Mouse (Mus musculus): ENCODE results near the gene Neurl4.
A peak's percentile ranks its signal among the peaks of the same experiment; 100 is the strongest.
"Not testable (repeated sequence)": the region's sequence is repeated elsewhere in the genome, so short reads cannot be mapped to it uniquely, and the experiment has no call there.

Gene Neurl4

DNA sequence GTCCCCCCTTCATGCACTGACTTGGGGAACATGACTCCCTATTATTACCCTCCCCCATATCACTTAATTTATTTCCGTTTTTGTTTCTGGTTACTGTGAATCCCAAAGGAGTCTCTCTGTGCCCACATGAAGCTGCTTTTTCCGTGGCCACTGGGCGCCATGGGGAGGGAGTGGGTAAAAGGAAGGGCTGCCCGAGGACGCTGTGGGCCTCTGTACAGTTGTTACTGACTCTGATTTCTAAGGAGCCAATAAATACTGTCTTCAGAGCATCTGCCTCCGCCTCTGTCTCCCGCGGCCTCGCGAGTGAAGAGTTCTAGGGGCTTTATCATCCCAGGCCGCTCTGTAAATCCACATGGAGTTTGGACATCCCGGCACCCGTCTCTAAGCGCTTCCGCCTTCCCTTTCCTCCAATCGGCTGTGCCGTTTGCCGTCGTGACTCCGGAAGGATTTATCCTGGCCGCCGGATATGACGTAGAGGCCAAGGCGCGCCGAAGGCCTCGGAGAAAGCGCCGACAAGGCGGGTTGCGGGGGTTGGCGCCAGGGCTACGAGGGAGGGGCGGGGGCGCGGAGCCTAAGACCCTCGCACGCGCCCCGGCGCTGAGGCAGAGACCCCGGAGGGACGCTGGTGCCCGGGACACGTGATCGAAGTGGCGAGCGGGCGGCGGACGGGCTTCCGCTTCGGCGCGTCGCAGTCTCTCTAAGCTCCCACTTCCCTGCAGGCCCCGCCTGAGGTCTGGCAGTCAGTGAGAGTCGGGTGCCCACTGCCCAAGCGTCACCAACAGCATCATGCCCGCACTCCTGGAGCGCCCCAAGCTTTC is 12.9 kb downstream of the Neurl4 start, which contains the start of gene Gps2:
Gps2 (plus strand) TSS at position 335 of the 818 bp plus-strand sequence.
- peak; percentile 97 for DNase-seq (ENCODE audit: low spot score)

DNA sequence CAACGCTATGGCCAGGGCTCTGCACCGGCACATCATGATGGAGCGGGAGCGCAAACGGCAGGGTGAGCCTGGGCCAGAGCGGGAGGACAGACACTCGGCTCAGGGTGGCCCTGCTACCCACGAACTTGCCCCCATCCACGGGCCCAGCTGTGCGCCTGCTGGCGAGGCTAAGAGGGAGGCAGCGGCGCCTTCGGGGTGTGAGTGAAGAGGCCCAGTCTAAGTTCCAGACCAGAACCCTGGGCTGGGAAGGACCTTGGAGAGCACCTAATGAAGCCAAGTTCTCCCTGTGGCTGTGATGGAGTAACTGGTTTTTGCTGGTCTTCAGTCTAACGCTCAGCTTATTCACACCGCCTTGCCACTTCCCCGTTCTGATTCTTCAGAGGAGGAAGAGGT is 13.5 kb downstream of the Neurl4 start:
- DNase-seq (ENCODE audit: low spot score), result peak; percentile 48

DNA sequence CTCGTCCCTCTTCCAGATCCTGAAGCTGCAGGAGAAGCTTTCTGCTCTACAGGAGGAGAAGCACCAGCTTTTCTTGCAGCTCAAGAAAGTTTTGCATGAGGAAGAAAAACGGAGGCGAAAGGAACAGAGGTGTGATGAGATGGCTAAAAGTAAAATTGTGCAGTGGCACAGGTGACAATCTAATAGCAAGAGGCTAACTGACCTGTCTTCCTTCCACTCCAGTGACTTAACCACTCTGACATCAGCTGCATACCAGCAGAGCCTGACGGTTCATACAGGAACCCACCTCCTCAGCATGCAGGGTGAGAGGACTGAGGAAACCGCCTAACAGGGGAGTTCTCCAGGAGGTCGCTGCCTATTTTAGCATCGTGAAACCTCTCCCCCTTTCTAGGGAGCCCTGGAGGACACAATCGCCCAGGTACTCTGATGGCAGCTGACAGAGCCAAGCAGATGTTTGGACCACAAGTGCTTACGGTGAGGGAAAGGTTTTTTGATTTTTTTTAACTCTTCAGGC is 14.1 kb downstream of the Neurl4 start:
- DNase-seq (ENCODE audit: low spot score), result no peak

DNA sequence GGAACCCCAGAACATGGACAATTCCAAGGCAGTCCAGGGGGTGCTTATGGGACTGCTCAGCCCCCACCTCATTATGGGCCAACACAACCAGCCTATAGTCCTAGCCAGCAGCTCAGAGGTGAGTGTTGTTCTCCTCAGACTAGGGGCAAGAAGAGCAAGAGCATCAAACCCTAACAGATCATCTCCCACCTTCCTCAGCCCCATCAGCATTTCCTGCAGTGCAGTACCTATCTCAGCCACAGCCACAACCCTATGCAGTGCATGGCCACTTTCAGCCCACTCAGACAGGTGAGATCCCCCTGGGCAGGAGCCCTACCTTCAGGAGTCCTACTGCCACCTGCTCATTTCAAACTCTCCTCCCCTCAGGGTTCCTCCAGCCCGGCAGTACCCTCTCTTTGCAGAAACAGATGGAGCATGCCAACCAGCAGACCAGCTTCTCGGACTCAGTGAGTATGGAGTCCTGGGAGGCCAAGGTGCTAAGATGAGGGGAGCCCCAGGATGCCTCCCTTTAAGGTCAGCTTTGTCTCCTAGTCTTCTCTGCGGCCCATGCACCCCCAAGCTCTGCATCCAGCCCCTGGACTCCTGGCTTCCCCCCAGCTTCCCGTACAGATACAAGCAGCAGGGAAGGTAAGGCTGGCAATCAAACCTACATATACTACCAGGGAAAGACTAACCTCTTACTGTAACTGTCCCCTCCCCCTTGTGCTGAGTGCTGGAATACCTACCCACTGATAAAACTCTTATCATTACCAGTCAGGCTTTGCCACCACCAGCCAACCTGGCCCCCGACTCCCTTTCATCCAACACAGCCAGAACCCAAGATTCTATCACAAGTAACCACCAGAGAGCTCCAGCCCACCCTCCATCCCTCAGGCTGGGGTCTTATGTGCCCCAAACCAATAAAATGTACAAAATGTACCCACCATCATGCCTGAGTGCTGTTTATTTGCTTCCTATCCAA is 15.1 kb downstream of the Neurl4 start:
- DNase-seq (ENCODE audit: low spot score), result no peak

DNA sequence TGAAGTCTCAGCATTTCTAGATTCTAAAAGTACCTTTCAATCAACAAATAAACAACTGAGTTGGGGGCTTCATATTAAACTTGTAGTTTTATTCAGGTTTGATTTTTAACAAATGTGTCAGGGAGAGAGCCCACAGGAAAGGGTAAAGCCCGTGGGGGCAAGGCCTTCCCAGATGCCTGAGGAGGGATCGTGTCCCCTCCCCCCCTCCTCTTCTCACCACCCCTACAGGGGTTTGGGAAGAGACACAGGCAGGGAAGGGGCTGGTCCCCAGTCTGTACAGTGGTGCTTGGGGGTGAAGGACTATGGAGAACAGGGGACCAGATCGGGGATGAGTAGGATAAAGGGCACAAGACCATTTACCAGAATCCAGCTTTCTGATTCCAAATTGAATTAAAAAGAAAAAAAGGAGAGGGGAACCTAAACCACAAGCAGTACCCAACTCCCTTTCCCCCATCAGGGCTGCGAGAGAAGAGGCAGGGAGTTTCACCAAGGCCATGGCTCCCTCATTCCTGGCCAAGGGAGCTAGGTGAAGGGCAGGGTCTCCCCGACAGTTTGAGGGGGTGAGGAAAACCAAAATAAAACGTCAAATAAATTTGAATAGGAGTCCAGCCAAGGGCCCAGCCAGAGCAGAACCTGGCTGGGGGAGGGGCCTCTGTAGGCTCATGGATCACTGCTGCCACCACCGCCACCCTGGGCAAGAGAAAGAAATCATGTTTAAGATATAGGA is 15.9 kb downstream of the Neurl4 start:
- not testable (repeated sequence) for DNase-seq (ENCODE audit: low spot score)

DNA sequence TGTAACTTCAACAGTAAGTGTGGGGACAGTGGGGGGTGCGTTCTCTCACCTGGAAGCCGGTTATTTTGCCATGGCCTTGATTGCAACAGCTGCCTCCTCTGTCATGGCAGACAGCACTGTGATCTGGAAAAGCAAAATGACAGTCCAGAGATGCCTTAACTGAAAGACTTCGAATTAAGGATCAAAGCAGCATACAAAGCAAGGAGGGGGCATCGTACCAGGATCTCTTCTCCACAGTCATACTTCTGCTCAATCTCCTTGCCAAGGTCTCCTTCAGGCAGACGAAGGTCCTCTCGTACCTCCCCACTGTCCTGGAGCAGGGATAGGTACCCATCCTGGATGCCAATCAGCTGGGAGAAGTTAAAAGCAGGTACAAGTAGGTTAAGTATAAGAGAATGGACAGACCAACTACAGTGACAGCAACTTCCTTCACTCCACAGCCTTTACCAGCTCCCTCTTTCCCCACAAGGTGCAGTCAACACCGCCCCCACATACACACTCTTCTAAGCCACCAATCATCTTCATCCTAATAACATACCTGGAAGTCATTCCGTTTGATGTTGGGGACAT is 16.6 kb downstream of the Neurl4 start:
- DNase-seq (ENCODE audit: low spot score), result no peak

DNA sequence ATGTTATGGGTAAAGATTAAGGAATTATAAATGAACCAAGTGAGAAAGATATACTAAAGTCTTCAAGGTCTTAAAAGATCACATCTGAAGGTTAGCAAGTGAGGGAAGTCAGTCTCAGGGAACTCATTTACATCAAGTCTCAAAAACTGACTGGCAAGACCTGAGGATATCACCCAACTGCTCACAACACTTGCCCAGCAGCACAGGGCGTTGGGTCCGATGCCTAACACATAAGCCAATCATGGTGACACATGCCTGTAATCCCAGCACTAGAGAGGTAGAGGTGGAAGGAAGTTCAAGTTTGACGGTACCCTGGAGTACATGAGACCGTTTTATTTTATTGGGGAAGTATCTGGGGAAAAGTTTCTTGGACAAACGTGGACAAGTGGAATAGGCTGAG is 17.2 kb downstream of the Neurl4 start:
- DNase-seq (ENCODE audit: low spot score), result no peak

DNA sequence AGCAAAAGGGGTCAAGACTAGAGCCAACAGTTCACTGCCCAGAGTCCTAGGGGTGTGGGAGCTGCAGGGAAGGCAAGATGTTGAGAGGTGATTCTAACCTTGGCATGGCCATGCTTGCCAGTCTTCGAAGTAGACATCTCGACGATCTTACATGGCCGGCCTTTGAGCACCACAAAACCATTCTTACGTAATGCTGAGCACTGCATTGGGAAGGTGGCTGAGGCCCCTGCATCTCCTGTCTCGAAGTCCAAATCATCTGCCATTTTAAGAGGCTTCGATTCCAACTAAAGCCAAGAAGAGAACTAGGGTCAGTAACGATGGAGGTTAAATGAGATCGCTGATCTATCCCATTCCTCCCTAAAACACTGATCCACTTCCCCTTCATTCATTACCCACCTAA is 18.2 kb downstream of the Neurl4 start:
- DNase-seq (ENCODE audit: low spot score), result no peak

DNA sequence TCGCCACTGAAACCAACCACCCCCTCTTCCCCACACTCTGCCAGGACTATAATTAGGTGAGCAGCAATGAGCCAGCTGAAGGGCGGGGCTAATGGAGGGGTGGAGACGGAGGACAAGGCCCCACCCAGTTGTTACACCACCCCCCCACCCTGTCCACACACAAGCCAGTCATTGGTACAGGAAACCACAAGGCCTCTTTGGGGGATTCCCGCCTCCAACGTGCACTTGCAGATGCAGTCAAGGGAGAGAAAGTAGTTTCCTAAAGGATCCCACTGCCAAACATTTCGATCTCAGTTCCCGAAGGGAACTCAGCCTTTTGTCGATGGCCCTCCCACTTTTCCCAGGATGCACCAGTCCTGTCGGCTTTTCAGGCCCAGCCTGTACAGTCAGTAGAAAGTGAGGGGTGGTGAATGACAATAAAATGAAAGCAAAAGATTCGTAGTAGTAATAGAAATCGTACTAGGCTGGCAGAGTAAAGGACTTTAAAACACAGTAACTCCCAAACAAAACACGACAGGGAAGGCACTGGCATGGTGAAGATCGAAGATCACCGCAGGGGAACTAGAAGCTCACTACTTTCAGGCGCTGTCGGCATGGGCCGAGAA is 18.9 kb downstream of the Neurl4 start:
- DNase-seq (ENCODE audit: low spot score), result peak; percentile 81

DNA sequence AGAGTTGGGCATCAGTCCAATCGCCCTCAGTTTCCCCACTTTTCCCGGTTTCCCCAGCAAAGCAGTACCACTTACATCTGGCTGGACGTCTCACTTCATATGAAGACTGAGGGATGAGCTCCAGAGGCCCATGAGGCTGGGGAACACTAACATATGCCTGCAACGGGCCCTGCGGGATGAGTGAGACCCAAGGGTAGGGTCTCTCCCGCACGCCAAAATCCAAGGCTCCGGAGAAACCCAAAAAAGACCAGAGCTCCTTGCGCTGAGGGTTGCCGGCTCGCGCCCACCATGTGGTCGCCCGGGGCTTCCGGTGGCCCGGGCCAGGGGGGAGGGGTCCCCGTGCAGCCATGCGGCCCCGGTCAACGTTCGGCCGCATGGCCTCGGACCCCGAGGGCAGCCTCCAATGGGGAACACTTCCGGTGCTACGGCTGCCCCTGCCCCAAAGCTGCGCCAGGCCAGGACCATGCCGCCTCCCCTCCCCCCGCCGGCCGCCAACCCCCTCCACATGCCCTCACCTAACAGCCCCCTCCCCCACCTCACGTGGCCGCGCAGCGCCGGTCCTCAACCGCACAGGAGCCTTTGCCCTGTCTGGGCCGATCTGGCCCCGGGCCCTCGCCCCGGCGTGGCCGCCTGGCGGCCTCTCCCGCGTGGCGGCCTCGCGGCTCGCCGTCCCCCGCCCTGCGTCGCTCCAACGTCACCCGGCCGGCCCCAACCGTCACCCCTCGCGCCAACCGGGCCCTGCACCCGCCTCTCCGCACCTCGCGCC is 19.6 kb downstream of the Neurl4 start:
- DNase-seq (ENCODE audit: low spot score), result peak; percentile 62

DNA sequence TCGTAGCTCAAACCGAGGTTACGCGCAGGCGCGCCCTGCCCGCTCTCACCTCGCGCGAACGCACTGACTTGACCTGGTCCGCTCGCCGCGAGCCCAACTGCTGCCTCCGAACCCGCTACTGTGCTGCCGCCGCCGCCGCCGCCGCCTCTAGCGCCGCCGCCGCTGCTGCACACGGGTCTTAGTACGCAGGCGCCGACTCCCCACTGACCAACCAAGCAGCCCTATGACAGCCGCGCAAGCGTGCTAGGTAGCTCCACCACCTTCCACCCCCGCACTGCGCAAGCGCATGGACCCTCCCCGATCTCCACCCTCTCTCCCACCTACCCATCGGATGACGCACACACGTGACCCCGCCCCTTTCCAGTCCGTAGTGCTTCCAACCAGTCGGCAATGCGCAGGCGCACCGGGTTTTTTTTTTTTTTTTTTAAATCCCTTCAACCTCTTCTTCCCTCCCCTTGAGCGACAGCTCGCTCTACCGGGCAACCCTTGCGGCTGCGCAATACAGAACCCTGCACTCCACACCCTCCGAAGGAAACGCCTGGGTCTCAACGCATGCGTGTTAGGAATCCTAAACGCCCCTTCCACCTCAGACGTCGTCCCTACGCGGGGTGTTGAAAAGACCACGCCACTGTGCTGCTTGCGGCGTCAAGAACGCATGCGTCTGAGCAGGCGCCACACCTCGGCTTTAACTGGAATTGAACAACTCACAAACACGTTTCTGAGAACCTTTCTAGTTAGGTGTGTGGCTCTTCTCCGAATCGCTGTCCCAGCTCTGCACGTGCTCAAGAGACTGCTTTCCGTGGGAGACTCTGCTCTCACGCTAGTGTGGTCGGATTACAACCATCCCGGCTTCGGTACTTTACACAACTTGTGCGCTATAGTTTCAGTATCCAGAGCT is 20.5 kb downstream of the Neurl4 start, which contains the start of gene Eif5a:
Eif5a (minus strand) TSS at position 845 of the 898 bp plus-strand sequence.
- DNase-seq (ENCODE audit: low spot score), result peak; percentile 100

DNA sequence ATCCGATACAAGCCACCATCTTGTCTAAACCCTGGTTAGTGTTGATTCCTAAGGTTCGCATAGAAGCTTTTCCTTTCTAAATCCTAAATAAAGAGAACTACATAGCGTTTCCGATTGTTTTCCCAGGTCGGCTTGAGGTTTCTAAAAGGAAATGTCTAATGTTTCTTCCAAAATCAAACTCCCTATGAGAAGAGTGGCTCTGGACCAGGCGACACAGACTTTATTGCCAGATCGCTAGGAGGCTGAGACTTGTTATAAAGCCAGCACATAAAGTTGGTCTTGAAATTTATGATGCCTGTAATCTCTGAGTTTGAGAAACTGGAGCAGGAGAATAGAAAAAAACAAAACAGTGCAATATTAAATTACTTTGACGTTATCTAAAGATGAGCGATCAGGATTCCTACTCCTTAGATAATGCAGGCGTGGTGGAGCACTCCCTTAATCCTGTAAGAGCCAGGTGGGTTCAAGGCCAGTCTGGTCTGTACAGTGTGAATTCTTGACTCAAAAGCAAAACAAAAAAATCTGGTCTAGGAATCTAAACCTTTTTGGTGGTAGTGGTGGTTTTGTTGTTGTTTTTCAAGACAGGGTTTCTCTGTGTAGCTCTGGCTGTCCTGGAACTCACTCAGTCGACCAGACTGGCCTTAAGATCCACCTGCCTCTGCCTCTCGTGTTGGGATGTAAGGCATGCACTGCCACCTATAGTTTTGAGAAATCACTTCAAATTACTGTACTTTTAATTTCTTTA is 21.3 kb downstream of the Neurl4 start:
- peak; percentile 52 for DNase-seq (ENCODE audit: low spot score)

DNA sequence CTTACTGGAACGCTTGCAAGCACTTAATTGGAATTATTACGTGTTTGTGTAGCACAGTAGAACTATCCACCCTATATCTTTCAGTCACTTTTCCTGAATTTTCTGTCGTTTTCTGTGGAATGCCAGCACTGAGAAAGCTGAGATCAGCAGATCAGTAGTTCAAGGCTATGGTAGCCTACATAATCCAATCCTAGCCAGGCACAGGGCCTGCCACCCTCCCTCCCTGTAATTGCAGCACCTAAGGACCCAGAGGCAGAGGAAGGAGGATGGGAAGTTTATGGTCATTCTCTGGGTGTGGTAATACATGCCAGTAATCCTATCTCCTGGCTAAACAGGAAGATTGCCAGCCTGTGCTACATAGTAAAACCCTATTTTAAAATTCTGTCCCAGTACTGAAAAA is 21.9 kb downstream of the Neurl4 start:
- no peak for DNase-seq (ENCODE audit: low spot score)

DNA sequence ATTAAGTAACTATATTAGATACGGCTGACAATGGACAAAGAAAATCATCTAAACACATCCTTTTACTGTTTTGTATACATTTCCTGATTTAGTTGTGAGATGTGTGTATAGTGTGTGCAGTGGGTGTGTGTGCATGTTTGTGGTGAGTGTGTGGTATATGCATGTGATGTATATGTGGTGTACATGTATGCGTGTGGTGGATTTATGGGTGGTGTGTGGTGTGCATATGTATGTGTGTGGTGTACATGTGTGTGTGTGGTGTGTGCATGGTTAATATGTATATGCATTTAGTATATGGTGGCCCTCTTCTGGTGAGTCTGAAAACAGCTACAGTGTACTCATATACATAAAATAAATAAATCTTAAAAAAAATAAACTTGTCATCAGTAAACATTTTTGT is 26.6 kb downstream of the Neurl4 start:
- DNase-seq (ENCODE audit: low spot score), result no peak

DNA sequence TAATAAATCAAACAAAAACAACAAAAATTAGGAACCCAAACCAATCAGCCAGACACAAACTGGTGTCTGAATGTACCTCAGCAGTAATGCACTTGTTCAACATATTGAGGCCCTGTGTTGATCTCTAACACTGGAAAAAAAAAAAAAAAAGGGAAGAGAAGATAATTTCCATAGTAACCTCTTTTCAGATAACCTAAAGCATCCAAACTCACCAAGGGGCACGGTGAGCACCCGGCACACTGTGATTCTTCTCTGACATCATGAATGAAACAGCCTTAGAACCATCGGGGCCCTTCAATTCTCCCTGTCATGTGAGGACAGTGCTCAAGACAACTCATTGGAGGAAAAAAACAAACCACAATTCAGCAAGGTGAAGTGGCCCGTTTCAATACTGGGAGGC is 28.8 kb downstream of the Neurl4 start:
- no peak for DNase-seq (ENCODE audit: low spot score)

DNA sequence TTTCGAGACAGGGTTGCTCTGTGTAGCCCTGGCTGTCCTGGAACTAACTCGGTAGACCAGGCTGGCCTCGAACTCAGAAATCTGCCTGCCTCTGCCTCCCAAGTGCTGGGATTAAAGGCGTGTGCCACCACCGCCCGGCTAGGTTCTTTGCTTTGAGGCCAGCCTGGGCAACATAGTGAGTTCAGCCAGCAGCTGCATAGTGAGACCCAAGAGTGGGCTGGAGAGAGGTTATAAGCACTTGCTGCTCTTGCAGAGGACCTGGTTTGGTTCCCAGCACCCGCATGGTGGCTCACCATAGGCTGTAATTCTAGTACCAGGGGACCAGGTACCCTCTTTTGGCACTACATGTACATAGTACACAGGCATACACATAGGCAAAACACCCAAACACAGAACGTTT is 29.3 kb downstream of the Neurl4 start:
- DNase-seq (ENCODE audit: low spot score), result not testable (repeated sequence)

DNA sequence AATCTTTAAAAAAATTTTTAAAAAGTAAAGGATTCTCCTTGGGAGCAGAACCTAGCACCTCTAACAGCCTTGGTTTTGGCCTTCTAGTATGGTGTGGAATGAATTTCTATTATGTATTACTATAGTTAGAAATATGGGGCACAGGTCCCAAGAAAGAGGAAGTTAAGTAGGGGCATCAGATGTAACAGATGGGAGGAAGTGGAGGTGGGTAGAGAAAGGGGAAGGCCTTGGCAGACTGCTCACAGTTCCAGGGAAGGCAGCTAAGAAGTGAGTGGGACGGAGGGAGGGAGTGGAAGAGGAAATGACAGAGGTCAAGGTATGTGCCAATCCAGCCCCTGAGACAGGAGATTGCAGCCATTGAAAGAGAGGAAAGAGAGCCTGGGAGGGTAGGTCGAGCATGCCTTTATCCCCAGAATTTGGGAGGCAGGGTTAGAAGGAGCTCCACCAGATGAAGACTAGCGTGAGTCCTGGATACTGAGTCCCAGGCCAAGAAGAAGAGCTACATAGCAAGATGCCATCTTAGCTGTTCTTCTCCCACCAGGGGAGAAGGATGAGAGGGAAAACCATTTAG is 30.2 kb downstream of the Neurl4 start:
- no peak for DNase-seq (ENCODE audit: low spot score)

DNA sequence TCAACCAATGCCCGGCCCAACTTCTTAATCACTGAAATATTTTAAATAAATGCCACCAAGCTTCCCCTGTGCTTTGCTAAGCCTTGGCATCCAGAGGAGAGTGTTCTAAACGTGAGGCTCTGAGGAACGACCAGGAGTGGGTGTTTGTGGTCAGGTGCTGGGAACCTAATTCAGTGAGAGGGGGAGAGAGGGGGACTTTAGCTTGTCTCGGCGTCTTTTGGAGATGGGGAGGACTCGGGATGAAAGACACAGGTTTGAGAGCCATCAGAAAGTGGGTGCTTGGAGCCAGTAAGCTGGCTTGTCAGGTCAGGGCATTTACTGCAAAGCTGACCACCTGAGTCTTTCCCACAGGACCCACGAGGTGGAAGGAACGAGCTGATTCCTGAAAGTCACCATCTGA is 30.9 kb downstream of the Neurl4 start:
- no peak for DNase-seq (ENCODE audit: low spot score)

Measured in embryo, embryonic 10.5 days (tissue).